Mouse (Mus musculus): ENCODE measurements around the gene Acsf3. TPM values are rescaled to one million over a fixed set of nuclear protein-coding genes. Genes with fewer than 3 reads are reported as not detected.

Acsf3 gene
- polyA plus RNA-seq, 1 experiment from 2014 or later = 17.4 TPM

GRCm38 (mm10) chr8:122745022-122745749, 30.1 kb upstream of the Acsf3 start:
- Histone ChIP-seq H3K4me3 (no peak overlapping the region; the same call in 1 of the 2 replicates), H3K27me3 (0 out of 2 replicates have a peak, but pooled peaks cover 4% of the 10 kb centered on the region), H3K27ac (peak overlapping the region; percentile 98), H3K36me3 (no peaks in the 10 kb centered on the region), H3K4me1 (replicated peaks) (peaks cover 98% of the 10 kb centered on the region), H3K4me2 (peak overlapping the region; percentile 40), H3K9ac (peak overlapping the region; percentile 49), H3K9me3 (no peaks in the 10 kb centered on the region)
- peak; percentile 71 for ATAC-seq (ENCODE audit: low FRiP score)
- WGBS = 13% methylated on average over 17 of the region's 17 CpGs

GRCm38 (mm10) chr8:122745750-122746275, 29.5 kb upstream of the Acsf3 start:
- WGBS = 4% methylated on average over 16 of the region's 16 CpGs
- H3K27ac ChIP-seq = peak overlapping the region; percentile 98
- H3K9me3 ChIP-seq = no peaks in the 10 kb centered on the region
- no peak overlapping the region; the same call in 1 of the 2 replicates for H3K4me3 ChIP-seq
- H3K27me3 ChIP-seq = 0 out of 2 replicates have a peak, but pooled peaks cover 8% of the 10 kb centered on the region
- peak overlapping the region; percentile 49 for H3K9ac ChIP-seq
- H3K4me2 ChIP-seq = peak overlapping the region; percentile 40
- no peaks in the 10 kb centered on the region for H3K36me3 ChIP-seq
- peaks cover 98% of the 10 kb centered on the region for H3K4me1 ChIP-seq (replicated peaks)
- peak; percentile 78 for ATAC-seq (ENCODE audit: low FRiP score)

GRCm38 (mm10) chr8:122746439-122746838, 28.8 kb upstream of the Acsf3 start:
- Histone ChIP-seq H3K27ac (peak overlapping the region; percentile 98), H3K4me2 (peak overlapping the region; percentile 40), H3K9ac (no peak overlapping the region), H3K36me3 (no peaks in the 10 kb centered on the region), H3K4me3 (no peak overlapping the region), H3K27me3 (0 out of 2 replicates have a peak, but pooled peaks cover 8% of the 10 kb centered on the region), H3K9me3 (no peaks in the 10 kb centered on the region), H3K4me1 (replicated peaks) (peaks cover 98% of the 10 kb centered on the region)
- 28% methylated on average over 7 of the region's 7 CpGs for WGBS
- no peak for ATAC-seq (ENCODE audit: low FRiP score)

GRCm38 (mm10) chr8:122747825-122748224, 27.5 kb upstream of the Acsf3 start:
- 88% methylated on average over 1 of the region's 1 CpGs for WGBS
- Histone ChIP-seq H3K4me3 (no peak overlapping the region), H3K36me3 (no peaks in the 10 kb centered on the region), H3K9ac (no peak overlapping the region), H3K9me3 (no peaks in the 10 kb centered on the region), H3K4me2 (no peak overlapping the region), H3K4me1 (replicated peaks) (peaks cover 90% of the 10 kb centered on the region), H3K27ac (peak overlapping the region; percentile 98), H3K27me3 (0 out of 2 replicates have a peak, but pooled peaks cover 8% of the 10 kb centered on the region)
- no peak for ATAC-seq (ENCODE audit: low FRiP score)

GRCm38 (mm10) chr8:122749333-122749958, 25.8 kb upstream of the Acsf3 start:
- Histone ChIP-seq H3K4me1 (replicated peaks) (peaks cover 74% of the 10 kb centered on the region), H3K36me3 (no peaks in the 10 kb centered on the region), H3K9me3 (no peaks in the 10 kb centered on the region), H3K4me3 (0 out of 2 replicates have a peak overlapping the region, but pooled peaks have one; percentile 1), H3K9ac (peak overlapping the region; percentile 55; the same call in 1 of the 2 replicates), H3K4me2 (peak overlapping the region; percentile 41), H3K27ac (peak overlapping the region; percentile 98), H3K27me3 (0 out of 2 replicates have a peak, but pooled peaks cover 12% of the 10 kb centered on the region)
- no peak for ATAC-seq (ENCODE audit: low FRiP score)
- WGBS = 46% methylated on average over 6 of the region's 6 CpGs

GRCm38 (mm10) chr8:122751342-122751741, 23.9 kb upstream of the Acsf3 start:
- Histone ChIP-seq H3K27ac (peak overlapping the region; percentile 98), H3K9me3 (no peaks in the 10 kb centered on the region), H3K27me3 (peaks cover 19% of the 10 kb centered on the region; the same call in 1 of the 2 replicates), H3K36me3 (no peaks in the 10 kb centered on the region), H3K9ac (peak overlapping the region; percentile 55), H3K4me3 (peak overlapping the region; percentile 31), H3K4me2 (peak overlapping the region; percentile 42), H3K4me1 (replicated peaks) (peaks cover 55% of the 10 kb centered on the region)
- WGBS = 50% methylated on average over 5 of the region's 5 CpGs
- ATAC-seq (ENCODE audit: low FRiP score) = peak; percentile 79

- Histone ChIP-seq H3K4me3 (peak overlapping the region; percentile 31), H3K36me3 (no peaks in the 10 kb centered on the region), H3K4me2 (peak overlapping the region; percentile 42), H3K27me3 (peaks cover 19% of the 10 kb centered on the region; the same call in 1 of the 2 replicates), H3K4me1 (replicated peaks) (peaks cover 46% of the 10 kb centered on the region), H3K27ac (peak overlapping the region; percentile 98), H3K9ac (peak overlapping the region; percentile 55; the same call in 1 of the 2 replicates), H3K9me3 (no peaks in the 10 kb centered on the region)
- WGBS = 73% methylated on average over 29 of the region's 29 CpGs
- ATAC-seq (ENCODE audit: low FRiP score) = 0 out of 2 replicates have a peak, but pooled peaks have one; percentile 2
Measured at GRCm38 (mm10) chr8:122752111-122752721, 23.1 kb upstream of the Acsf3 start.

- Histone ChIP-seq H3K9ac (no peak overlapping the region), H3K4me3 (no peak overlapping the region), H3K9me3 (no peaks in the 10 kb centered on the region), H3K4me1 (replicated peaks) (peaks cover 33% of the 10 kb centered on the region), H3K27ac (no peak overlapping the region), H3K27me3 (peaks cover 15% of the 10 kb centered on the region; the same call in 1 of the 2 replicates), H3K4me2 (no peak overlapping the region), H3K36me3 (no peaks in the 10 kb centered on the region)
- no peak for ATAC-seq (ENCODE audit: low FRiP score)
Measured at GRCm38 (mm10) chr8:122758597-122758996, 16.7 kb upstream of the Acsf3 start.

- no peak for ATAC-seq (ENCODE audit: low FRiP score)
- Histone ChIP-seq H3K4me1 (replicated peaks) (peaks cover 33% of the 10 kb centered on the region), H3K9ac (0 out of 2 replicates have a peak overlapping the region, but pooled peaks have one; percentile 35), H3K36me3 (no peaks in the 10 kb centered on the region), H3K4me2 (no peak overlapping the region), H3K27me3 (peaks cover 12% of the 10 kb centered on the region; the same call in 1 of the 2 replicates), H3K9me3 (no peaks in the 10 kb centered on the region), H3K27ac (0 out of 2 replicates have a peak overlapping the region, but pooled peaks have one; percentile 3), H3K4me3 (no peak overlapping the region)
- WGBS = 72% methylated on average over 7 of the region's 7 CpGs
Measured at GRCm38 (mm10) chr8:122760116-122760515, 15.2 kb upstream of the Acsf3 start.

- H3K4me3 ChIP-seq = no peak overlapping the region
- no peak overlapping the region for H3K27ac ChIP-seq
- peaks cover 10% of the 10 kb centered on the region; the same call in 1 of the 2 replicates for H3K27me3 ChIP-seq
- H3K36me3 ChIP-seq = no peaks in the 10 kb centered on the region
- 79% methylated on average over 6 of the region's 6 CpGs for WGBS
- peaks cover 33% of the 10 kb centered on the region for H3K4me1 ChIP-seq (replicated peaks)
- H3K4me2 ChIP-seq = no peak overlapping the region
- H3K9ac ChIP-seq = no peak overlapping the region
- no peak for ATAC-seq (ENCODE audit: low FRiP score)
- H3K9me3 ChIP-seq = no peaks in the 10 kb centered on the region
Measured at GRCm38 (mm10) chr8:122761109-122761508, 14.2 kb upstream of the Acsf3 start.

GRCm38 (mm10) chr8:122762731-122763266, 12.5 kb upstream of the Acsf3 start:
- Histone ChIP-seq H3K27ac (no peak overlapping the region), H3K36me3 (no peaks in the 10 kb centered on the region), H3K27me3 (0 out of 2 replicates have a peak, but pooled peaks cover 12% of the 10 kb centered on the region), H3K9ac (no peak overlapping the region), H3K4me1 (replicated peaks) (peaks cover 44% of the 10 kb centered on the region), H3K9me3 (no peaks in the 10 kb centered on the region), H3K4me2 (no peak overlapping the region), H3K4me3 (no peak overlapping the region)
- WGBS = 52% methylated on average over 12 of the region's 12 CpGs
- no peak for ATAC-seq (ENCODE audit: low FRiP score)
